Mouse (Mus musculus) right cerebral cortex, adult 18-20 months (tissue): ENCODE data around the gene Oxsm.

Experiments used
- DNase-seq: peaks from one replicate; pipeline ENCODE4 v3.0.0; 2022; ENCODE audit warnings: mixed read lengths

The Oxsm gene

DNA sequence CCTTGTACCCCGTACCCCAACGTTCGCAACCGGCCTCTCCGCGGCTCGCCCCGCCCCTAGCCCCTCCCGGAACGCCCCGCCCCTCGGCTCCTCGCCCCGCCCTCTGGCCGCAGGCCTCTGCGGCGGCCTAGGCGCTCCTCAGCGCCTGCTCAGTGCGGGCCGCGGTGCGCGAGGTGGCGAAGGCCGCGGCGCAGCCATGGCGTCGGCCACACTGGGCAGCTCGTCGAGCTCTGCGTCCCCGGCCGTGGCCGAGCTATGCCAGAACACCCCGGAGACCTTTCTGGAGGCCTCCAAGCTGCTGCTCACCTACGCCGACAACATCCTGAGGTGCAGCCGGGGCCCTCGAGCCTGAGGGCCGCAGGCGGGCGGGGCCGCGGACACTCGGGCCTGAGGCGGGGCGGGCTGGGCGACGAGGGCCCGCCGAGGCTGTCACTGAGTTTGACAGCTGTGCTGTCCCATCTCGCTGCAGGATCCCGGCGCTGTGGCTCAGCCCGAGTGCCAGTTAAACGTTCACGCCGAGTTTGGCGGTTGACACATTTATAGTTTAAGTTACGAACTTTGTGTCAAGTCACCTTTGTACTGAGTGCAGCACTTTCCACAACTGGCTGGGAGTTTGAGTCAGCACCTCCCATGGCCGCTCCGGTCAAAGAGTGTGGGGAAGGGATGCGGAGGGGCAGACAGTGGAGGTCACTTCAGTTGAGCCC is at the start of gene Oxsm, which contains the start of gene Ngly1:
Oxsm (minus strand) TSS at position 638 of the 704 bp plus-strand sequence.
Ngly1 (plus strand) TSS at position 110 of the 704 bp plus-strand sequence.
- peak; percentile 84 for DNase-seq

DNA sequence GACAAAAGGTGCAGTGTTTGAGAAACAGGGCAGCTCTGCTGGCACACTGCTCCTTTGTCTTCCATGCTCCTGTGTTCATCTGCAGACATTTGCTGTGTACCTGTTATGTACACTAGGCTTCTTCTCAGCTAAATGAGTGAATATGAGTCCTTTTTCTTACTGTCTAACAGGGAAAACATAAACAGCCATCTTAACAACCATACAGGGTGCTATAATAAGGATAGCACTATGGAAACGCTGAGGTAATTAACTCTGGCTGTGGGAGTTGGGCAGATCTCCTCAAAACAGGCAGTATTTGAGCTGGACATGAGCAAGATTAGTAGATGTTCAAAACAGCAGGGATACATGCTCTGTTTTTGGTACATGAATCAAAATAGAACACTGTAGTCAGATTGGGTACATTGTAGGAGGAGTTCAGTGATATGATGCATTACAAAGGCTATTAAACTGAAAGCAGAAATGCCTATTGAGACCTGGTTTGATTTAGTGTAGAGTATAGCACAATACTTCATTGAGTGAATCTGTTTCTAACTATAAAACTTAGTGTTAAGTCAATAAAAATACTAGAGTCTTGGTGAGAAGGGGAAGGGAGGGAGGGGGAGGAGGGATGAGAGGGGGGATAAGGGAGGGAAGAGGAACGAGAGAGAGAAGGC is 47.3 kb upstream of the Oxsm start:
- peak; percentile 19 for DNase-seq

DNA sequence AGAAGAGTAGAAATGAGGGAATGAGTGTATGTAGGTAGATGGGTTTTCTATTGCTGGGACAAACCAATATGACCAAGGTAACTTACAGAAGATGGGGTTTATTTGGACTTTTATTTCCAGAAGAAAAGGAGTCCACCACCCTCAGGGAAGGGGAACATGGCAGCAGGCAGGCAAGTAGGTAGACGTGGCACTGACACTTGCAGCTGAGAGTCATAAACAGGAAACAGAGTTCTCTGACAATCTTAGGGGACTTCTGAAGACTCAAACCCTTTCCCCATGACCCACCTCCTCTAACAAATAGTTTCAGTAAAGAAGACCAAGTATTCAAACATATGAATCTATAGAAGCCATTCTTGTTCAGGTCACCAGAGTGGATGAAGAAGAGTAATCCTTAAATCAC is 44.3 kb upstream of the Oxsm start:
- no peak for DNase-seq

- no peak for DNase-seq
Measured at GRCm38 (mm10) chr14:16293015-16293414, 43.4 kb upstream of the Oxsm start.

GRCm38 (mm10) chr14:16292371-16292770 is 42.8 kb upstream of the Oxsm start:
- no peak for DNase-seq

GRCm38 (mm10) chr14:16283966-16284365 is 34.4 kb upstream of the Oxsm start:
- no peak for DNase-seq

GRCm38 (mm10) chr14:16279196-16279595 is 29.6 kb upstream of the Oxsm start:
- DNase-seq, result no peak

DNA sequence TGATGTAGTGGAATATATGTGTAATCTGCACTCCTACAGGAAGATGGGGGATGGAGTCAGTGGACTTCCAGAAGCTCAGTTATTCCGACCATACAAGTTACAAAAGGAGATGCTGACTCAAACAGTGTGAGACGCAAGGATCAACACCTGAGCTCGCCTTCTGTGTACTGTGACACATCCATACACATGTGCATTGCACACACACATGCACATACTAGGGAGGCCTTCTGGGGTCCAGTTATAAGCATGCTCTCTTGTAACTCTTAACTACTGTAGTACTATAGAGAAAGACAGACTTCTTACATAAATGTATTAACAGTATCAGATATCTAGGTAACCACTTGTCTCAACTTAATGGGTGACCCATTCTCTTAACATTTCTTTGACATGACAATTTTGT is 24.1 kb upstream of the Oxsm start:
- DNase-seq, result no peak

- no peak for DNase-seq
Measured at GRCm38 (mm10) chr14:16269776-16270175, 20.2 kb upstream of the Oxsm start.

DNA sequence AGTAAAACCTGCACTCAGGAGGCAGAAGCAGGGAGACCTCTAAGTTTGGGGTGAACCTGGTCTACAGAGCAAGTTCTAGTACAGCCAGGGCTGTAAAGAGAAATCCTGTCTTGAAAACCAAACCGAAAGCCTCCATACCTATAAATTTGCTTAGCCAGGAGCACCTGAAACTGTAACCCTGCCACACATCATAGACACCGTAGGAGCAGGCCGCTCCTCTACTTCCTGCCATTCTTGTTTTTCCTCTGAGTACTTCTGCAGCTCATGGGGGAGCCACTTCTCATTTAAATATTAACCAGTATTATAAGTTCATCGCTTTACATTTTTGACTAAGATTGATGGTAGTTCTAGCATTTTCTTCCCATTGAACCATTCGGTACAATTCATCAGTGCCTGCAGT is 17.4 kb upstream of the Oxsm start:
- no peak for DNase-seq

GRCm38 (mm10) chr14:16261869-16262268 is 12.3 kb upstream of the Oxsm start:
- no peak for DNase-seq

GRCm38 (mm10) chr14:16260541-16260940 is 10.9 kb upstream of the Oxsm start:
- no peak for DNase-seq

- DNase-seq, result no peak
Measured at GRCm38 (mm10) chr14:16256209-16256608, 6.6 kb upstream of the Oxsm start.

DNA sequence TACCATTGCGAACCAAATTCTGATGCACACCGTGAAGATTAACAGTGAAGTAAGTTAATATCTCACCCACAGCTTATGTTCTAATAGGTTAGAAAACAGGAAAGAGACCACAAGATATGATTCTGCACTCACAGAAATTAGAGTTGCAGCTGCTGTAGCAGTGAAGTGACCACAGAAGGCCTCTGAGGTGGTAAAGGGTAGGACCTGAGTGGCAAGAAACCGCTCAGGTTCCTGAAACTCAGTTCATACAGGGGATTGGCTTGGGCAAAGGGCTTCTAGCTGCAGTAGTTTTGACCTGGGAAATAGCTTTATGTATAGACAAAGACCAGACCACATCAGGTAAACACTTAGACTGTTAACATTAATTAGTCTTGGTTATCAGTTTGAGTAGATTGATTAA is 6.1 kb upstream of the Oxsm start:
- DNase-seq, result no peak

DNA sequence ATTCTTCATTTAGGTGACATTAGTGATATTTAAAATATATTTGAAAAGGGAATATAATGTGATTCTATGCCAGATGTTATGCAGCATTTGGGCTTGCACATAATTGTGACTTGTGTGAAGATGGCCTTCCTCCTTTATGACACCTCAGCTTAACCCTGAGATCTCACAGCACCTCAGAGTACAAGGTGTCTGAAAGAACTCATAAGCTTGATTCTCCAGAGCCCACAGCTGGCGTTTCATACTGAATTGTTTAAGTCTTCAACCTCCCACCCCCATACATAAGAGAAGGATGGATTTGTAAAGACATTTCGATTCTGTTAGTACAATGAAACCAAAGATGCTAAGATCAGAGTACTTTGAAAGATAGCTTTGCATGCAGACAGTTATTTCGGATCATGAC is 491 bp upstream of the Oxsm start:
- no peak for DNase-seq

DNA sequence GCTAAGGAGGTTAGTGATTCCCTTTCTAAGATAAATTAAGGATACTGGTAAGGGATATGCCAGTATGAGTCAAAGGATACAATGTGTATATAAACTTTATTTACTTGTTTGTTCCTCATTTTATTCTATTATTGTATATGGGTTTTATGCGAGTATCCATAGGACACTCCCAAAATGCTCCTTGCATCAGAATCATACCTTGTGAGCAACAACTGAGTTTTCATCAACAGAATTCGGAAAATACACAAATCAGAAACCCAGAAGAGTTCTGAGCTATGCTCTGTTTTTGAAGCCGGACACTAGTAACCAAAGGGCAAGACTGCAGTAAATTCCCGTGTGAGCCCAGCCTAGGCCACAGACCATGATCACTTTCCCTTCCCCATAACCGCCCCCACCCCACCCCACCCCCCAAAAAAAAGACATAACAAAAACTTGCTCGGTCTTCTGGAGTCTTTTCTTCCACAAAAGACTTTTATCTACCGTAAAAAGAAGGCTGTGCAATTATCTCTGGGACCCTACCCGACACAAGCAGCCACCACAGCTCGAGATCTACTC is 928 bp downstream of the Oxsm start:
- no peak for DNase-seq

DNA sequence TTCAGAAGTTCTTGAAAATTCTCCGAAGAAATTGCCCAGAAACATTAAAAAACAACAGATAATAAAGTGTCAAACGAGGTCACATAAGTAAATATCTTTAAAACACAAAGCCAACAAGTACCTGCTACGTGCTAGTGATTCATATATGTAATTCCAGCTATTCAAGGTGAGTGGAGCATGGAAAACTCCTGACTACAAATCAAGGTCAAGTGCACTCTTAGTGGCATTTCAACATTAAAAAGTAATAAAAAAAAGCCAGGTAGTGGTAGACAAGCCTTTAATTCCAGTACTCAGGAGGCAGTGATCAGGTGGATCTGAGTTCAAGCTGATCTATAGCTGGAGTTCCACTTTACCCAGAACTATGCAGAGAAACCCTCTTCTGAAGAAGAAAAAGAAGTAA is 1.5 kb downstream of the Oxsm start:
- DNase-seq, result no peak

- DNase-seq, result no peak
Measured at GRCm38 (mm10) chr14:16246340-16246912, 3.2 kb downstream of the Oxsm start.

GRCm38 (mm10) chr14:16245127-16245526 is 4.5 kb downstream of the Oxsm start:
- no peak for DNase-seq

DNA sequence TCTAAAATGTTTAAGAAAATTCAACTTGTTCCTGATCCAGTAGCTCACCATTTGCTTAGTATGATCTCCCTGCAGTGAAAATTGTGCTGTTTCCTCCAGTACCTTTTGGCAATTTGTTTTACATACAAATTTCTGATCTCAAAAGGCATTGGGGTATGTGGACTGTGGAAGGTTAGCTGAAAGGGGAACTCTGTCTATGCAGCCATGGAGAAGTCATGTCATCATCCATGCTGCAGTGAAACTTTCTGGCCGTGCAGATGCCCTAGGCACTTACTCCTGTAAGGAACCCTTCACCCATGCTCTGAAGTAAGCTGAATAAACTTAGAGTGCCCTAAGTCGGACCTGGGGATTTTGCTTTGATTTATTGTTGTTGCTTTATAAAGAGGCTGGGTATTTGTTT is 5.2 kb downstream of the Oxsm start:
- DNase-seq, result no peak

DNA sequence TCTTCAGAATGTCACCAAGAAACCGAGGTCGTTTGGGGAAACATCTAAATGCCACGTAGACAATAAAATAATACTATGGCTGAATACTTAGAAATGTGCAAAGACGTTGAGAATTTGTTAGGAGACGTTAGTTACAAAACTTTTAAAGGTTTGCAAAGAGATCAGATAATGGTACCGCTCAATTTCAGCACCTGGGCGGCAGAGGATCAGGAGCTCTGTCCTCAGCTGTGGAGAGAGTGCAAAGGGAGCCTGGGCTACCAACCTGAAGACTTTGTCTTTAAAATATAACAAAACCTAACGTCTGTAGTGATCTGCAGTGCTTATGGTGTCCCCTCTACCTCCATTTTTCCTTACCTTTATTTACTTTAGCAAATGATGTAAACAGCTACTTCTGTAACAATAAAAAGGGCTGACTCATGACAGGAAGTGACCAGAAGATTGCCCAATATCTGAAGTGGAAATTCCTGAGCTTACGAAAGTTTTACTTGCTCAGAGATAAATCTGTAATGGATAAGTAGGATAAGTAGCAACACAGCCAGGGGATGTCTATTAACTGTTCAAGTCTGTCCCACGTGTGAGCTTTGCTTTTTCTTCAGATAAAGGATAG is 5.9 kb downstream of the Oxsm start:
- DNase-seq, result no peak

DNA sequence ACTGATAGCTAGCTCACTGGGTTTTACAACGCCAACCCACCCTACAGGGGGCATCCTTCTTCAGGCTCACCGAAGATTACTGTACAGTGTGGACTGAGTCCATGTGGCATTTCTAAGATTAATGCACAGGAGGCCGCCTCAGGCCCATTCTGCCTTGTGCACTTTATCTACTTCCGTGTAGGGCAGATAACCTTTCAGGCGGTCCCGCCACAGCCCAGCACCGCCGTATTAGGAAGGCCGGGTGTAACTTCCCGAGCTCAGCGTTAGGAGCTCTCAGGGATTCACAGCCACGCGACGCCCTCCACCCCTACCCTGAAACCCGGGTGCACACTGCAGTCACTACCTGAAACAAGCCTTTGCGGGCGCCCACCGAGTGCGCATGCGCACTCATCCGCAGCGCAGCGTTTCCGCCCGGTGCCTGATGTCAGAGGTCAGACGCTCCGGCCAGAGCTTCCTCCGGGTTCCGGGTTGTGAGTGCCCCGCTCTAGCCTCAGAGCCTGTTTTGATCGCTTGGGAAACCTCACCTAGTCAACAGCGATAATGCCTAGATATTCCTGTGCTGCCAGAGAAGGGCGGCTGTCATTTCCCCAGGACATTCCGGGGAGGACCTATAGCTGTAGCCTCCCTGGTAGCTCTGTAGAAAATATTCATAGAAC is 6.5 kb downstream of the Oxsm start:
- peak; percentile 91 for DNase-seq
